Mouse (Mus musculus) heart, embryonic 14.5 days (tissue): ENCODE results near the gene Akap10. TPM values are rescaled to one million over a fixed set of nuclear protein-coding genes. Genes with fewer than 3 reads are reported as not detected.
"Not testable (repeated sequence)": the region's sequence is repeated elsewhere in the genome, so short reads cannot be mapped to it uniquely, and the experiment has no call there.

Source experiments
- ATAC-seq: fragments of 200-750 bp; cut with Nextera tagmentation; 2 replicates; pipeline ENCODE4 v1.8.0; 2017; ENCODE audit warnings: low read depth, moderate TSS enrichment; ENCODE audit not compliant: insufficient number of reproducible peaks, insufficient read depth, low FRiP score
- H3K27ac ChIP-seq, 2 experiments: fragments of 200-500 bp in 1 of 2; fragments of 300-500 bp in 1 of 2; sonication (generic) in 1 of 2; replicated peaks in 1 of 2; 2 replicates each; pipeline ENCODE4 v1.5.1; 2012 to 2014; ENCODE audit warnings: low read depth in 2 of 2, low read length in 2 of 2, control low read depth in 1 of 2, mild to moderate bottlenecking in 1 of 2, mixed read lengths in 1 of 2; ENCODE audit not compliant: control insufficient read depth in 1 of 2, insufficient read depth in 1 of 2
- H3K27me3 ChIP-seq: fragments of 300-500 bp; sonication (generic); 2 replicates; pipeline ENCODE4 v1.6.1; 2014; ENCODE audit warnings: mild to moderate bottlenecking, low read length, control low read depth; ENCODE audit not compliant: control insufficient read depth, insufficient read depth
- H3K36me3 ChIP-seq: fragments of 300-500 bp; sonication (generic); 2 replicates; pipeline ENCODE4 v1.6.1; 2014; ENCODE audit warnings: mild to moderate bottlenecking, control low read depth, low read length, mixed read lengths; ENCODE audit not compliant: control insufficient read depth, insufficient read depth
- H3K4me1 ChIP-seq, 2 experiments: fragments of 200-500 bp in 1 of 2; fragments of 300-500 bp in 1 of 2; sonication (generic) in 1 of 2; 2 replicates each; pipeline ENCODE4 v1.6.1; 2012 to 2014; ENCODE audit warnings: low read length in 2 of 2, control low read depth in 1 of 2, mixed read lengths in 1 of 2; ENCODE audit not compliant: control insufficient read depth in 2 of 2, insufficient read depth in 2 of 2
- H3K4me2 ChIP-seq: fragments of 300-500 bp; sonication (generic); 2 replicates; pipeline ENCODE4 v1.6.1; 2014; ENCODE audit warnings: mild to moderate bottlenecking, low read length
- H3K4me3 ChIP-seq, 2 experiments: fragments of 200-500 bp in 1 of 2; fragments of 300-500 bp in 1 of 2; sonication (generic) in 1 of 2; 2 replicates each; pipeline ENCODE4 v1.5.1; 2012 to 2014; ENCODE audit warnings: low read length in 2 of 2, mild to moderate bottlenecking in 2 of 2, control low read depth in 1 of 2, low read depth in 1 of 2, moderate library complexity in 1 of 2; ENCODE audit not compliant: control insufficient read depth in 1 of 2, insufficient read depth in 1 of 2
- H3K9ac ChIP-seq: fragments of 300-500 bp; sonication (generic); 2 replicates; pipeline ENCODE4 v1.6.1; 2014; ENCODE audit warnings: mild to moderate bottlenecking, low read length
- H3K9me3 ChIP-seq: fragments of 300-500 bp; sonication (generic); 2 replicates; pipeline ENCODE4 v1.6.1; 2016; ENCODE audit warnings: low read length, control low read depth; ENCODE audit not compliant: control insufficient read depth
- WGBS: fragments of 180-500 bp; shearing (Covaris S2); extraction: QIAGEN DNeasy Blood & Tissue Kit; methylation state at CpG from one replicate; pipeline ENCODE4 v1.1.7; 2014; 5-methylcytosine and 5-hydroxymethylcytosine counted together
- polyA plus RNA-seq: library from polyadenylated mRNA; unstranded; fragments of >200 nt; fragmentation: Nextera tagmentation; extraction: Ambion mirVana; gene quantifications from 2 replicates; pipeline ENCODE4 v1.2.1, GENCODE M21; 2014

The Akap10 gene
- polyA plus RNA-seq, 1 experiment from 2014 or later = 18.7 TPM

- Histone ChIP-seq H3K27me3 (no peaks in the 10 kb centered on the region), H3K9me3 (no peaks in the 10 kb centered on the region), H3K27ac (no peak overlapping the region), H3K36me3 (no peaks in the 10 kb centered on the region), H3K9ac (no peak overlapping the region), H3K4me2 (no peak overlapping the region), H3K4me3 (no peak overlapping the region), H3K4me1 (no peaks in the 10 kb centered on the region)
- ATAC-seq = no peak
- WGBS = 83% methylated on average over 5 of the region's 5 CpGs
These were observed 34.6 kb upstream of the Akap10 start for GRCm38 (mm10) chr11:61964611-61965010.

GRCm38 (mm10) chr11:61963193-61963592 is 33.1 kb upstream of the Akap10 start:
- H3K27me3 ChIP-seq = peaks cover 8% of the 10 kb centered on the region; the same call in 1 of the 2 replicates
- no peak overlapping the region for H3K27ac ChIP-seq
- H3K4me3 ChIP-seq = no peak overlapping the region
- 80% methylated on average over 3 of the region's 3 CpGs for WGBS
- no peaks in the 10 kb centered on the region for H3K4me1 ChIP-seq
- ATAC-seq = no peak
- H3K36me3 ChIP-seq = no peaks in the 10 kb centered on the region
- no peaks in the 10 kb centered on the region for H3K9me3 ChIP-seq
- no peak overlapping the region for H3K4me2 ChIP-seq
- no peak overlapping the region for H3K9ac ChIP-seq

- no peak overlapping the region for H3K9ac ChIP-seq
- no peak overlapping the region for H3K27ac ChIP-seq
- no peak for ATAC-seq
- no peaks in the 10 kb centered on the region for H3K4me1 ChIP-seq
- no peaks in the 10 kb centered on the region for H3K9me3 ChIP-seq
- peaks cover 13% of the 10 kb centered on the region for H3K27me3 ChIP-seq
- no peaks in the 10 kb centered on the region for H3K36me3 ChIP-seq
- no peak overlapping the region for H3K4me3 ChIP-seq
- no peak overlapping the region for H3K4me2 ChIP-seq
- WGBS = 63% methylated on average over 6 of the region's 6 CpGs
These were observed 32.6 kb upstream of the Akap10 start for GRCm38 (mm10) chr11:61962684-61963083.

GRCm38 (mm10) chr11:61960096-61960495 is 30.0 kb upstream of the Akap10 start:
- peaks cover 0 to 7% of the 10 kb centered on the region in 2 experiments; a peak in 2 of 4 replicates for H3K4me1 ChIP-seq
- WGBS = 67% methylated on average over 2 of the region's 2 CpGs

GRCm38 (mm10) chr11:61958706-61959105 is 28.7 kb upstream of the Akap10 start:
- 61% methylated on average over 6 of the region's 6 CpGs for WGBS

More at GRCm38 (mm10) chr11:61960096-61960495, 30.0 kb upstream of the Akap10 start:
- Histone ChIP-seq H3K9ac (no peak overlapping the region), H3K27ac (no peak overlapping the region), H3K4me2 (no peak overlapping the region), H3K4me3 (no peak overlapping the region), H3K36me3 (no peaks in the 10 kb centered on the region), H3K27me3 (peaks cover 23% of the 10 kb centered on the region), H3K9me3 (no peaks in the 10 kb centered on the region)
- no peak for ATAC-seq

GRCm38 (mm10) chr11:61957296-61957813 is 27.3 kb upstream of the Akap10 start:
- no peak overlapping the region for H3K27ac ChIP-seq
- H3K4me2 ChIP-seq = peak overlapping the region; percentile 100
- 4% methylated on average over 25 of the region's 25 CpGs for WGBS
- H3K27me3 ChIP-seq = peaks cover 23% of the 10 kb centered on the region
- H3K9me3 ChIP-seq = no peaks in the 10 kb centered on the region
- ATAC-seq = no peak
- peak overlapping the region; percentile 58 for H3K9ac ChIP-seq
- H3K4me1 ChIP-seq = peaks cover 0 to 7% of the 10 kb centered on the region in 2 experiments; a peak in 2 of 4 replicates
- peak overlapping the region; percentile 65 to 68 for H3K4me3 ChIP-seq
- H3K36me3 ChIP-seq = no peaks in the 10 kb centered on the region

More at GRCm38 (mm10) chr11:61958706-61959105, 28.7 kb upstream of the Akap10 start:
- H3K9ac ChIP-seq, ATAC-seq, H3K36me3 ChIP-seq, H3K27ac ChIP-seq, H3K4me3 ChIP-seq, H3K4me2 ChIP-seq, H3K9me3 ChIP-seq, H3K4me1 ChIP-seq: not testable (repeated sequence)
- H3K27me3 ChIP-seq = peaks cover 23% of the 10 kb centered on the region

- Histone ChIP-seq H3K4me3 (peak within 1 kb of the TSS; percentile 65 to 68), H3K9ac (peak within 1 kb of the TSS; percentile 58), H3K36me3 (no peaks in the 10 kb centered on the region), H3K9me3 (no peaks in the 10 kb centered on the region), H3K4me2 (peak within 1 kb of the TSS; percentile 100), H3K27ac (no peak within 1 kb of the TSS), H3K27me3 (peaks cover 23% of the 10 kb centered on the region), H3K4me1 (peaks cover 0 to 7% of the 10 kb centered on the region in 2 experiments; a peak in 2 of 4 replicates)
- ATAC-seq = peak; percentile 77
- WGBS = 1% methylated on average over 53 of the region's 58 CpGs
These were observed 26.7 kb upstream of the Akap10 start, which contains the start of gene Specc1 for GRCm38 (mm10) chr11:61956572-61957295. TSS of gene Specc1 (plus strand) at chr11:61956763.
